Mouse (Mus musculus): ENCODE measurements around the gene Uckl1. TPM values are rescaled to one million over a fixed set of nuclear protein-coding genes. Genes with fewer than 3 reads are reported as not detected.

The Uckl1 gene
- 66.2 and 66.7 TPM in 2 replicates for polyA plus RNA-seq (2014; fragmentation: Nextera tagmentation; extraction: Ambion mirVana)

DNA sequence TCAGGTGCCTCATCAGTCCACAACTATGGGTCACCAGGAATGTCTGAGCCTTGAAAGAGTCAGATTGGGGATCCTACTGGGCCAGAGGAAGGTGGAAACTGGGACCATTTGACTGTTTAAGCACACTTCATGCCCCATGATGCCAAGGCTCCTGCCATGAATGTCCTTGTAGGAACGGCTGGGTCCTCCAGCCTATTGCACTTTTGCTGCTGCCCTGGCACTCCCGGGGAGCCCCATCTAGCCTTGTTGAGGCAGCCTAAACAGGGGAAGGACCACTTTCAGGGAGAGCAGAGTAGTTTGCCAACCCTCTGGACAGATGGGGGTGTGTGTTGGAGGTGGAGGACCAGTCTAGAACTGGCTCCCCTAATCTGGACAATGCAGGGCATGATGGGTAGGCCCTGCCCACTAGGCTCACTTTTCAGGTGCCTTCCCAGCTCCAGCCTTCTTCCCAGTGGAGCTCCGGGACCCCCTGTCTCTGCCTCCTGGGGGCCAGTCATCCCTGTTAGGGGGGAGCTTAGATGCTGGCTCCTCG lies at the start of gene Uckl1:
Gene Uckl1 (minus strand): TSS at position 482 of the 532 bp plus-strand sequence.
- Histone ChIP-seq H3K36me3 (ENCODE audit: control insufficient read depth, insufficient read depth, low read length) (peaks cover 42% of the 10 kb centered on the region), H3K9ac (ENCODE audit: low read depth, low read length) (no peak within 1 kb of the TSS), H3K4me3 (ENCODE audit: low read depth, low read length) (no peak within 1 kb of the TSS), H3K4me2 (no peak within 1 kb of the TSS), H3K27ac (ENCODE audit: low read depth, low read length) (no peak within 1 kb of the TSS), H3K9me3 (replicated peaks; ENCODE audit: control insufficient read depth, low read length) (no peaks in the 10 kb centered on the region), H3K27me3 (ENCODE audit: control insufficient read depth, insufficient read depth, low read length) (no peaks in the 10 kb centered on the region), H3K4me1 (ENCODE audit: control insufficient read depth, insufficient read depth, low read length) (peaks cover 11% of the 10 kb centered on the region)
- WGBS (ENCODE audit: insufficient replicate concordance): 85% methylated on average over 4 of the region's 4 CpGs
- ATAC-seq (replicated peaks; ENCODE audit: insufficient number of reproducible peaks, low FRiP score, low TSS enrichment): no peak

GRCm38 (mm10) chr2:181632624-181633023 lies 47.9 kb upstream of the Uckl1 start:
- peaks cover 35% of the 10 kb centered on the region for H3K36me3 ChIP-seq (ENCODE audit: control insufficient read depth, insufficient read depth, low read length)
- H3K9me3 ChIP-seq (replicated peaks; ENCODE audit: control insufficient read depth, low read length): no peaks in the 10 kb centered on the region
- no peak for ATAC-seq (replicated peaks; ENCODE audit: insufficient number of reproducible peaks, low FRiP score, low TSS enrichment)
- H3K27me3 ChIP-seq (ENCODE audit: control insufficient read depth, insufficient read depth, low read length): no peaks in the 10 kb centered on the region
- 93% methylated on average over 6 of the region's 6 CpGs for WGBS (ENCODE audit: insufficient replicate concordance)
- H3K27ac ChIP-seq (ENCODE audit: low read depth, low read length): no peak overlapping the region
- no peak overlapping the region for H3K4me2 ChIP-seq
- no peak overlapping the region for H3K9ac ChIP-seq (ENCODE audit: low read depth, low read length)
- no peak overlapping the region for H3K4me3 ChIP-seq (ENCODE audit: low read depth, low read length)
- H3K4me1 ChIP-seq (ENCODE audit: control insufficient read depth, insufficient read depth, low read length): no peaks in the 10 kb centered on the region

DNA sequence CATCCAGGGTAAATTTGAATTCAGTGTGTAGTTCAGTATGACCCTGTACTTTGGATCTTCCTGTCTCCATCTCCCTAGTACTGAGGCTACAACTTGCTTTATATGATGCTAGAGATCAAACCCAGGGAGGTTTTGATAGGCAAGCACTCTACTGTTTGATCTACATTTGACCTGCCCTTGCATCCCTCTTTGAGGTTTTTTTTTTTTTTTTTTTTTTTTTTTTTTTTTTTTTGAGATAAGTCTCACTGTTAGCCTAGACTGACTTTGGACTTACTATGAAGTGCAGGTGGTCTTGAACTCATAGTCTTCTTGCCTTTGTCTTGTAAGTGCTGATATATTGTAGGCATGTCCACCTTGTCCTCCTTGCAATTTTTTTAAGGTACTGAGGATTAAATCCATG lies 43.8 kb upstream of the Uckl1 start:
- Histone ChIP-seq H3K4me3 (ENCODE audit: low read depth, low read length) (no peak overlapping the region), H3K27me3 (ENCODE audit: control insufficient read depth, insufficient read depth, low read length) (no peaks in the 10 kb centered on the region), H3K36me3 (ENCODE audit: control insufficient read depth, insufficient read depth, low read length) (peaks cover 12% of the 10 kb centered on the region), H3K9me3 (replicated peaks; ENCODE audit: control insufficient read depth, low read length) (no peaks in the 10 kb centered on the region), H3K4me2 (no peak overlapping the region), H3K27ac (ENCODE audit: low read depth, low read length) (no peak overlapping the region), H3K9ac (ENCODE audit: low read depth, low read length) (no peak overlapping the region), H3K4me1 (ENCODE audit: control insufficient read depth, insufficient read depth, low read length) (no peaks in the 10 kb centered on the region)
- ATAC-seq (replicated peaks; ENCODE audit: insufficient number of reproducible peaks, low FRiP score, low TSS enrichment): no peak

- H3K27ac ChIP-seq (ENCODE audit: low read depth, low read length): no peak overlapping the region
- peaks cover 19% of the 10 kb centered on the region for H3K36me3 ChIP-seq (ENCODE audit: control insufficient read depth, insufficient read depth, low read length)
- no peaks in the 10 kb centered on the region for H3K4me1 ChIP-seq (ENCODE audit: control insufficient read depth, insufficient read depth, low read length)
- no peak overlapping the region for H3K4me2 ChIP-seq
- H3K9me3 ChIP-seq (replicated peaks; ENCODE audit: control insufficient read depth, low read length): no peaks in the 10 kb centered on the region
- H3K27me3 ChIP-seq (ENCODE audit: control insufficient read depth, insufficient read depth, low read length): no peaks in the 10 kb centered on the region
- H3K9ac ChIP-seq (ENCODE audit: low read depth, low read length): no peak overlapping the region
- H3K4me3 ChIP-seq (ENCODE audit: low read depth, low read length): no peak overlapping the region
- ATAC-seq (replicated peaks; ENCODE audit: insufficient number of reproducible peaks, low FRiP score, low TSS enrichment): no peak
Observed at GRCm38 (mm10) chr2:181623401-181623800, 38.7 kb upstream of the Uckl1 start.

- no peak overlapping the region for H3K27ac ChIP-seq (ENCODE audit: low read depth, low read length)
- no peak overlapping the region for H3K4me3 ChIP-seq (ENCODE audit: low read depth, low read length)
- no peak overlapping the region for H3K9ac ChIP-seq (ENCODE audit: low read depth, low read length)
- H3K4me1 ChIP-seq (ENCODE audit: control insufficient read depth, insufficient read depth, low read length): no peaks in the 10 kb centered on the region
- H3K4me2 ChIP-seq: no peak overlapping the region
- WGBS (ENCODE audit: insufficient replicate concordance): 86% methylated on average over 5 of the region's 5 CpGs
- H3K9me3 ChIP-seq (replicated peaks; ENCODE audit: control insufficient read depth, low read length): no peaks in the 10 kb centered on the region
- no peaks in the 10 kb centered on the region for H3K27me3 ChIP-seq (ENCODE audit: control insufficient read depth, insufficient read depth, low read length)
- no peak for ATAC-seq (replicated peaks; ENCODE audit: insufficient number of reproducible peaks, low FRiP score, low TSS enrichment)
- peaks cover 19% of the 10 kb centered on the region for H3K36me3 ChIP-seq (ENCODE audit: control insufficient read depth, insufficient read depth, low read length)
Observed at GRCm38 (mm10) chr2:181618761-181619495, 34.2 kb upstream of the Uckl1 start.

- H3K27ac ChIP-seq (ENCODE audit: low read depth, low read length): no peak overlapping the region
- no peak for ATAC-seq (replicated peaks; ENCODE audit: insufficient number of reproducible peaks, low FRiP score, low TSS enrichment)
- 0 out of 2 replicates have a peak overlapping the region, but pooled peaks have one; percentile 82 for H3K4me3 ChIP-seq (ENCODE audit: low read depth, low read length)
- WGBS (ENCODE audit: insufficient replicate concordance): 76% methylated on average over 4 of the region's 4 CpGs
- H3K27me3 ChIP-seq (ENCODE audit: control insufficient read depth, insufficient read depth, low read length): no peaks in the 10 kb centered on the region
- no peaks in the 10 kb centered on the region for H3K9me3 ChIP-seq (replicated peaks; ENCODE audit: control insufficient read depth, low read length)
- H3K4me1 ChIP-seq (ENCODE audit: control insufficient read depth, insufficient read depth, low read length): peaks cover 14% of the 10 kb centered on the region; the same call in 1 of the 2 replicates
- no peak overlapping the region for H3K9ac ChIP-seq (ENCODE audit: low read depth, low read length)
- H3K36me3 ChIP-seq (ENCODE audit: control insufficient read depth, insufficient read depth, low read length): no peaks in the 10 kb centered on the region
- H3K4me2 ChIP-seq: peak overlapping the region; percentile 78
Observed at GRCm38 (mm10) chr2:181602367-181602766, 17.7 kb upstream of the Uckl1 start.

- WGBS (ENCODE audit: insufficient replicate concordance): 23% methylated on average over 10 of the region's 10 CpGs
- H3K4me1 ChIP-seq (ENCODE audit: control insufficient read depth, insufficient read depth, low read length): peaks cover 14% of the 10 kb centered on the region; the same call in 1 of the 2 replicates
- H3K9ac ChIP-seq (ENCODE audit: low read depth, low read length): peak overlapping the region; percentile 89
- H3K27ac ChIP-seq (ENCODE audit: low read depth, low read length): peak overlapping the region; percentile 41; the same call in 1 of the 2 replicates
- peak overlapping the region; percentile 82 for H3K4me3 ChIP-seq (ENCODE audit: low read depth, low read length)
- no peaks in the 10 kb centered on the region for H3K36me3 ChIP-seq (ENCODE audit: control insufficient read depth, insufficient read depth, low read length)
- ATAC-seq (replicated peaks; ENCODE audit: insufficient number of reproducible peaks, low FRiP score, low TSS enrichment): no peak
- peak overlapping the region; percentile 78 for H3K4me2 ChIP-seq
- no peaks in the 10 kb centered on the region for H3K9me3 ChIP-seq (replicated peaks; ENCODE audit: control insufficient read depth, low read length)
- H3K27me3 ChIP-seq (ENCODE audit: control insufficient read depth, insufficient read depth, low read length): no peaks in the 10 kb centered on the region
Observed at GRCm38 (mm10) chr2:181601751-181602145, 17.1 kb upstream of the Uckl1 start.

DNA sequence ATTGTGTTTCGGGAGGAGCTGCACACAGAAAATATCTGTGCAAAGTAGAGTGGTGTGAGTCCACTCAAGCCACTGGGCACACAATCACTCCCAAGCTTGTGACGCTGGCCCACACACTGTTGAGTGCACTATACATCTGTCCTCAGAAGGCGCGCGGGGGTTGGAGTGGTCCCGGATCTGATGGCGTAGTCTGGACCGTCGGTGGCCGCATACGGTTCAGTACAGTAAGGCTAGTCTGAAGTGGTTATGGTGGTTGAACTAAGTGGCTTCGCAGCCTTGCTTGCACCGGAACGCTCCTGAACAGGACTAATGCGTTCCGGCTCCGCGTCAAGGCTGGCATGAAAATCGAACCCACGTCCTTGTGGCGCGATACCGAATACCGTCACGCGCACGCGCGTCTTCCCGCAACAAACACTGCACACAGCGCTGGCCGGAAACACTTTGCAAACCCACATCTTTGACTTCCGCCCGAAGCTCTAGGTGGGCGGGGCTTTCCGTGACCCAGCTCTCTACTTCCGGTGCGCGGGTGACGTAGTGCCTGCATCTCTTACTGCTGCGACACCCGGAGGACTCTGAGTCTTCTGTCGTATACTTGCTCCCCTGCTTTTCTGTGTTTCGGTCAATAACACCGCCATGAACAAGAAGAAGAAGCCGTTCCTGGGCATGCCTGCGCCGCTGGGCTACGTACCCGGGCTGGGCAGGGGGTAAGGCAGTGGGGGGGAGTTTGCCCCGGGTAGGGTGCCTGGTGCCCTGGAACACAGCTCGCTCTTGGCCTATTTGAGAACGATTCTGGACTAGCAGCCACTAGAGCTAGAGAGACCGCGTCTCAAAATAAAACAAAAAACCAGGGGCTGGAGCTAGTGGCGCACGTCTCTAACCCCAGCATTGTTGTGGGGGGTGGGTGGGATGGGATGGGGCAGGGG lies 16.4 kb upstream of the Uckl1 start:
- H3K4me1 ChIP-seq (ENCODE audit: control insufficient read depth, insufficient read depth, low read length): peaks cover 14% of the 10 kb centered on the region; the same call in 1 of the 2 replicates
- WGBS (ENCODE audit: insufficient replicate concordance): 2% methylated on average over 57 of the region's 57 CpGs
- H3K4me2 ChIP-seq: peak overlapping the region; percentile 78
- no peaks in the 10 kb centered on the region for H3K9me3 ChIP-seq (replicated peaks; ENCODE audit: control insufficient read depth, low read length)
- peak overlapping the region; percentile 89 for H3K9ac ChIP-seq (ENCODE audit: low read depth, low read length)
- H3K4me3 ChIP-seq (ENCODE audit: low read depth, low read length): peak overlapping the region; percentile 82
- peak overlapping the region; percentile 41; the same call in 1 of the 2 replicates for H3K27ac ChIP-seq (ENCODE audit: low read depth, low read length)
- no peaks in the 10 kb centered on the region for H3K27me3 ChIP-seq (ENCODE audit: control insufficient read depth, insufficient read depth, low read length)
- ATAC-seq (replicated peaks; ENCODE audit: insufficient number of reproducible peaks, low FRiP score, low TSS enrichment): peak; percentile 91
- no peaks in the 10 kb centered on the region for H3K36me3 ChIP-seq (ENCODE audit: control insufficient read depth, insufficient read depth, low read length)
